Mouse (Mus musculus) embryonic facial prominence, embryonic 14.5 days (tissue): ENCODE measurements at regions not wholly inside any gene's neighbourhood (a gene's known extent, or its start where the extent isn't known, plus 50 kb on each side); places are given as distances from the start of the nearest gene placed in this dataset.
"Not testable (repeated sequence)": the region's sequence is repeated elsewhere in the genome, so short reads cannot be mapped to it uniquely, and the experiment has no call there.

ENCODE experiments used
- ATAC-seq: fragments of 200-750 bp; cut with Nextera tagmentation; 2 replicates; pipeline ENCODE4 v1.8.0; 2017; ENCODE audit warnings: low read depth, moderate number of reproducible peaks, moderate TSS enrichment
- DNase-seq: peaks from one replicate; pipeline ENCODE4 v3.0.0-alpha.2; 2015; ENCODE audit warnings: low spot score
- H3K27ac ChIP-seq: fragments of 300-500 bp; sonication (generic); replicated peaks from 2 replicates; pipeline ENCODE4 v1.5.1; 2014; ENCODE audit warnings: low read depth, mild to moderate bottlenecking, low read length, moderate library complexity
- H3K27me3 ChIP-seq: fragments of 300-500 bp; sonication (generic); replicated peaks from 2 replicates; pipeline ENCODE4 v1.6.1; 2014; ENCODE audit warnings: low read length; ENCODE audit not compliant: control insufficient read depth, insufficient read depth
- H3K36me3 ChIP-seq: fragments of 300-500 bp; sonication (generic); 2 replicates; pipeline ENCODE4 v1.6.1; 2014; ENCODE audit warnings: low read length, mixed read lengths; ENCODE audit not compliant: control insufficient read depth, insufficient read depth
- H3K4me1 ChIP-seq: fragments of 300-500 bp; sonication (generic); 2 replicates; pipeline ENCODE4 v1.6.1; 2014; ENCODE audit warnings: antibody characterized with exemption, low read length; ENCODE audit not compliant: control insufficient read depth, insufficient read depth
- H3K4me2 ChIP-seq: fragments of 300-500 bp; sonication (generic); 2 replicates; pipeline ENCODE4 v1.6.1; 2014; ENCODE audit warnings: low read depth, mild to moderate bottlenecking, low read length, moderate library complexity, mixed read lengths
- H3K4me3 ChIP-seq: fragments of 300-500 bp; sonication (generic); 2 replicates; pipeline ENCODE4 v1.5.1; 2014; ENCODE audit warnings: low read depth, mild to moderate bottlenecking, low read length
- H3K9ac ChIP-seq: fragments of 300-500 bp; sonication (generic); 2 replicates; pipeline ENCODE4 v1.6.1; 2014; ENCODE audit warnings: low read depth, mild to moderate bottlenecking, low read length, moderate library complexity, mixed read lengths
- H3K9me3 ChIP-seq: fragments of 300-500 bp; sonication (generic); 2 replicates; pipeline ENCODE4 v1.6.1; 2016; ENCODE audit warnings: low read length; ENCODE audit not compliant: control insufficient read depth
- WGBS: fragments of 180-500 bp; shearing (Covaris S2); extraction: QIAGEN DNeasy Blood & Tissue Kit; methylation state at CpG from one replicate; pipeline ENCODE4 v1.1.7; 2014; 5-methylcytosine and 5-hydroxymethylcytosine counted together

DNA sequence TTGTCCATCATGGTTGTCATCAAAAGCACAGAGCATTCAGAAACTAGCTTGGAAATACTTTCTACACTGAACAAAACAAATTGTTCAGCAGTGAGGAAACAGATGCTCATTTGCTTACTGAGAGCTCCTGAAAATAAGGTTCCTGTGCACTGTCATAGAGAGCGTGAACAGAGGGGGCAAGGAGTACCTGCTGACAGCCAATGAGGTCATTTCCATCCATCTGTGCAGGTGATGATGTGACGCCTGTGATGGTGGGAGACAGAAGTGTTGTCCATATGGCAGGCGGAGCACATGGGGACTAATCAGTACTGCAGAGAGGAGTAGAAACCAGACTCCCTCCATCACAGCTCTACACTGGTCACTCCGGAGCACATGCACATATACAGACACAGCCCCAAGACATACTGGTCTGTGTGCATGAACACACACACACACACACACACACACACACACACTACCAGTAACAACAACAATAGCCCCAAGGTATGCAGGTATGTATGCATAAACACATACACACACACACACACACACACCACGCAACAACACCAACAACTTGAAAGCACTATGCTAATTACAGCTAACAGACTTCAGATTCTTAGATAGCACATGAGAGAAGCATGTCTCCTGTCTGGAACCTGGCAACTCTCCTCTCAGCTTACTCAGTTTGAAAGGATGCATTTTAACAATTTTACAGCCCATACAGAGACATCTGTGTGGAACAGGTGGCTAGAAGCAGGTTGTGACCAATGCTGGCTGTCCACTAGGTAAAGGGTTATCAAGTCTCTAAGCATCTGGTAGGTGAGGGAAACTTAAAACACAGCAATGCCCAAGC lies 1056.2 kb downstream of the Poteg start:
- no peak overlapping the region for H3K27ac ChIP-seq

DNA sequence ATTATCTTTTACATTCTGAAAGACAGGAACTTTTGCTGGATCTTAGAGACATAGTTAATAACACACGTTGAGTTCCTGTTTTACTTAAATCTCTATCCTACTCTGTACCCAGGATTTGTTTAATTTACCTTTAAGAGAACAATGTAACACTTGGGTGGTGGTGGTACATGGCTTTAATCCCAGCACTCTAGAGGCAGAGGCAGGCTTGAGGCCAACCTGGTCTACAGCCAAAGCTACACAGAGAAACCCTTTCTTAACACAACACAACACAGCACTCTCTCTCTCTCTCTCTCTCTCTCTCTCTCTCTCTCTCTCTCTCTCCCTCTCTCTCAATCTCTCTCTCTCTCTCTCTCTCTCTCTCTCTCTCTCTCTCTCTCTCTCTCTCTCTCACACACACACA lies 1076.0 kb downstream of the Poteg start:
- H3K36me3 ChIP-seq, H3K4me3 ChIP-seq, H3K4me1 ChIP-seq, ATAC-seq, DNase-seq, H3K9ac ChIP-seq, H3K27ac ChIP-seq, H3K4me2 ChIP-seq, H3K27me3 ChIP-seq, H3K9me3 ChIP-seq: not testable (repeated sequence)
- WGBS, result 72% methylated on average over 1 of the region's 1 CpGs

More for the DNA sequence above, 1056.2 kb downstream of the Poteg start:
- Histone ChIP-seq H3K4me1 (no peaks in the 10 kb centered on the region), H3K9ac (no peak overlapping the region), H3K9me3 (no peaks in the 10 kb centered on the region), H3K4me3 (no peak overlapping the region), H3K36me3 (no peaks in the 10 kb centered on the region), H3K27me3 (no peaks in the 10 kb centered on the region), H3K4me2 (no peak overlapping the region)
- DNase-seq (no peak), ATAC-seq (no peak)
- 70% methylated on average over 5 of the region's 5 CpGs for WGBS

DNA sequence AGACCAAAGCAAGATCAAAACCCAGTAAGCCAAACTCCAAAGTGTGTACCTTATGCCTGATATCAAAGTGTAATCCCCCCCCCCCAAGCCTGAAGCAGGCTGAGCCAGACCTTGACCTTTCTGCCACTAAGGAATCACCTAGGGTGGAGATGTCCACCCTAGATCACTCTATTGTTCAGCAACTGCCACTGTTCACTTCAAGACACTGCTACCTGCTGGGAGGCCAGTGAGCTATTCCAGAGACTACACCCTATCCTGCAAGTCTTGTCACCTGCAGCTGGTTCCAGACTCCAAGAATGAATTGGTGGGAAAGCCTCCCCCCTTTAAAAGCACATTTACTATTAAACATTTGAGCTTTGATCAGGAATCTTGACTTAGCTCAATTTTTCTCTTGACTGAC lies 1099.8 kb downstream of the Poteg start:
- H3K36me3 ChIP-seq, result no peaks in the 10 kb centered on the region
- DNase-seq (no peak), ATAC-seq (no peak)
- no peak overlapping the region for H3K9ac ChIP-seq
- H3K4me2 ChIP-seq, result no peak overlapping the region
- H3K4me1 ChIP-seq, result no peaks in the 10 kb centered on the region
- H3K9me3 ChIP-seq, result no peaks in the 10 kb centered on the region
- H3K4me3 ChIP-seq, result no peak overlapping the region
- no peaks in the 10 kb centered on the region for H3K27me3 ChIP-seq
- no peak overlapping the region for H3K27ac ChIP-seq

DNA sequence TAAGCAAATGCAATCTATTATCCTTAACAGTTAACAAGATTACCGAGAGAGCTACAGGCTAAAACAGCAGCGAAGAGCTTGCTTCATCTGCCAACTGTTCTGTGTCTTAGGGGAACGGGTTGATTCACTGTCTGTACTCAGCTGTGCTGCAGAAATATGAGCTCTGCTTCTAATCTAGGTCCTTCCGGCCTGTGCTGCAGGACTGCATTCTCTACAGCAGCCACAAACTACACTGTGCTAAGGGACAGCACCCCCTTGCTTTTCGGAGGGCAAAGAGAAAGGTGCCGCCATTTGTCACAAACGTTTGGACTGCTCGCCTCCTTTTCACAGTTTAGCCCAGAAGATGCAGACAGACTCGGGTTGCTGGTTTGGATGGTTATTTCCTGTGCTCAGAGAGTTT lies 1112.4 kb downstream of the Poteg start:
- 46% methylated on average over 9 of the region's 9 CpGs for WGBS
- Histone ChIP-seq H3K9me3 (no peaks in the 10 kb centered on the region), H3K4me3 (no peak overlapping the region), H3K36me3 (no peaks in the 10 kb centered on the region), H3K27me3 (no peaks in the 10 kb centered on the region), H3K9ac (no peak overlapping the region; the same call in 1 of the 2 replicates), H3K4me1 (no peaks in the 10 kb centered on the region), H3K4me2 (peak overlapping the region; percentile 32), H3K27ac (no peak overlapping the region)
- peak; percentile 80 for DNase-seq
- ATAC-seq, result peak; percentile 78; the same call in 1 of the 2 replicates

DNA sequence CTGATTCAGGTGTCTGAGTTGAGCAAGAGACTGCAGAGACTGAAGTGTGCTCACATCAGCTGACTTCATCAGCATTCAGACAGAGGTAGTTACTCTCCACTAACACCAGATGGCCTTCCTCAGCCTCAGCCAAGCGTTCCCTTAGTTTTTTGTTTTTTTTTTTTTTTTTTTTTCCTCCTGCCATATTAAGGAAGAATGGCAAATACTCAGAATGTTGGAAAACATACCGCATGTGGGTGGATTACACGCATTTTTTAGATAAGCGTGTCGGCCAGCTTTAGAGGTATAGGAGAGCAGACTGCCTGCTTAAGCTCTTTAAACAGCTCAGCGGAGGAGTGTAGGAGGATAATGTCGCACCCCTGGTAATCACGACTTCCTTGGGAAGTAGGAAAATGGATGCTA lies 1131.8 kb downstream of the Poteg start:
- Histone ChIP-seq H3K9ac (no peak overlapping the region), H3K27ac (no peak overlapping the region), H3K36me3 (no peaks in the 10 kb centered on the region), H3K4me2 (no peak overlapping the region), H3K27me3 (no peaks in the 10 kb centered on the region), H3K9me3 (no peaks in the 10 kb centered on the region), H3K4me1 (no peaks in the 10 kb centered on the region), H3K4me3 (no peak overlapping the region)
- WGBS, result 42% methylated on average over 8 of the region's 8 CpGs
- peak; percentile 5 for DNase-seq
- ATAC-seq, result no peak

DNA sequence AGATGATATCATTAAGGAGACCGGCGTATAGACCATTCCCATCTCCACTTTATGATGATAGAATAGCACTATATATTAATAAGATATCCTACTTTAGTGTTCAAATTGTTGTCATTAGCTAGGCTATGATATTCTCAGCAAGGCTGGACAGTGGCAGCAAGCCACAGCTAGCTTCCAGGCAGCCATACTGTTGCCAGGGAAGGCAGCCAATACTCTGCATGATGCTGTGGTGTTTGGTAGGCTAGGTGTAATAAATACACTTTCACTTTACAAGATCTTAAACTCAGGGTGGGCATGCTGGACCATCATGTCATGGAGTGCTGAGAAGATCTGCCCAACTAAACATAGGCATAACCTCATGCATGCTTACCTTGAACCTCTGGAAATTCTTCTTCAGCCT lies 1133.4 kb downstream of the Poteg start:
- H3K9me3 ChIP-seq, result no peaks in the 10 kb centered on the region
- H3K4me1 ChIP-seq, result no peaks in the 10 kb centered on the region
- H3K4me2 ChIP-seq, result no peak overlapping the region
- DNase-seq (no peak), ATAC-seq (no peak)
- no peaks in the 10 kb centered on the region for H3K36me3 ChIP-seq
- WGBS, result 95% methylated on average over 2 of the region's 2 CpGs
- no peak overlapping the region for H3K9ac ChIP-seq
- no peak overlapping the region for H3K4me3 ChIP-seq
- no peaks in the 10 kb centered on the region for H3K27me3 ChIP-seq
- H3K27ac ChIP-seq, result no peak overlapping the region

DNA sequence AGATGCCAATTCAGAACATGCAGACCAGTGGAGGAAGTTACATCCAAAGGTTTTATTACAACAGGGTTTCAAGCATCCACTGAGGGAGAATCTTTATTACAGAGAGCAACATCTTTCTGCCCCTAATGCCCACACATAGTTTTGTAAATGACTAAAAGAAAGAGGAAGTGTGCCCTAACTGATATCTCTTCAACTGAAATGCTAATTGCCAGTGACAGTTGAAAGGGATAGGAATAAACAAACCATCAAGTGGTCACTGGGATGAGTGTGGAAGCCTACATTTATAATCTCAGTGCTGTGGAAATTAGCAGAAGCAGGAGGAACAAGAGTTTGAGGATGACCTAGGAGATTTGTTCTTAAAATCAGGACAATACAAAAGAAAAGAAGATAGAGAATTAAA lies 1142.5 kb downstream of the Poteg start:
- ATAC-seq (no peak), DNase-seq (no peak)
- Histone ChIP-seq H3K4me3 (no peak overlapping the region), H3K9me3 (no peaks in the 10 kb centered on the region), H3K9ac (no peak overlapping the region), H3K36me3 (no peaks in the 10 kb centered on the region), H3K27me3 (no peaks in the 10 kb centered on the region), H3K4me1 (no peaks in the 10 kb centered on the region), H3K27ac (no peak overlapping the region), H3K4me2 (no peak overlapping the region)

DNA sequence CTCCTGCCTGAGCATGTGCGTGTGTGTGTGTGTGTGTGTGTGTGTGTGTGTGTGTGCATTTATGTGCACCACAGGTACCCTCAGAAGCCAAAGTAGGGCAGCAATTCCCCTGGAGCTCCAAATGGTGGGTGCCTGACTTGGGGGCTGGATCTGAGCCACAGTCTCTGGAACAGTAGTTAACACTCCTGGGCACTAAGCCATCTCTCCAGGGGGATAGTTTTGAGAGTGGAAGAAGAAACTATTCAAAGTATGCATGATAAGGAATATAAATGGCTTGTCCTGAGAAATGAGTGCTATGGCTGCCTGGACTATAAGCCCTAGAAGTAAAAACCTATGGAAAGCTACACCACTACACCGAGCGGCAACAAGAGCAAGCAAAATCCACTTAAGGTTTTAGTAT lies 1145.8 kb downstream of the Poteg start:
- no peak overlapping the region for H3K4me3 ChIP-seq
- no peaks in the 10 kb centered on the region for H3K36me3 ChIP-seq
- no peaks in the 10 kb centered on the region for H3K4me1 ChIP-seq
- peak; percentile 34 for DNase-seq
- H3K9ac ChIP-seq, result no peak overlapping the region
- no peaks in the 10 kb centered on the region for H3K9me3 ChIP-seq
- no peak overlapping the region for H3K27ac ChIP-seq
- WGBS, result 78% methylated on average over 3 of the region's 3 CpGs
- no peaks in the 10 kb centered on the region for H3K27me3 ChIP-seq
- no peak overlapping the region for H3K4me2 ChIP-seq
- no peak for ATAC-seq

DNA sequence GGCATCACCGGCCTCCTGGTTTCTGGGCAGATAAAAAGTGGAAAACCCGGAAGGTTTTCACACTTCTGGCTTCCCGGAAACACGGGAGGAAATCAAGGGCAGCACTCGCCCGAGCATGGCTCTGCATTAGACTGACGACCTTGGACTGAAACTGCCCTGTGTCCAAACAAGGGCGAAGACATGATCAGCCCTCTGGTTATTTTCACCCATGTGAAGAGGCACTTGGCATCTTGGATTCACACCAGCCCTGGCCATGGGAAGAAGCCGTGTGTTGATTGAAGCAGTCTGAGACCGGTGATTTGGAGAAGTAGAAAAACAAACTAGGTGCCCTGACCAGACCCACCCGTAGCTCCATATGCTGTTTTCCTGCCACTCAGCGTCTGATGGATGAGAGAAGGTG lies 1146.7 kb downstream of the Poteg start:
- Histone ChIP-seq H3K4me3 (no peak overlapping the region), H3K27me3 (no peaks in the 10 kb centered on the region), H3K9me3 (no peaks in the 10 kb centered on the region), H3K4me1 (no peaks in the 10 kb centered on the region), H3K9ac (no peak overlapping the region), H3K4me2 (no peak overlapping the region), H3K27ac (no peak overlapping the region), H3K36me3 (no peaks in the 10 kb centered on the region)
- ATAC-seq (no peak), DNase-seq (no peak)
- WGBS, result 61% methylated on average over 12 of the region's 12 CpGs
